Comparison of ENCODE assay signal across 19 mouse cellular contexts in the genomic region with DNA sequence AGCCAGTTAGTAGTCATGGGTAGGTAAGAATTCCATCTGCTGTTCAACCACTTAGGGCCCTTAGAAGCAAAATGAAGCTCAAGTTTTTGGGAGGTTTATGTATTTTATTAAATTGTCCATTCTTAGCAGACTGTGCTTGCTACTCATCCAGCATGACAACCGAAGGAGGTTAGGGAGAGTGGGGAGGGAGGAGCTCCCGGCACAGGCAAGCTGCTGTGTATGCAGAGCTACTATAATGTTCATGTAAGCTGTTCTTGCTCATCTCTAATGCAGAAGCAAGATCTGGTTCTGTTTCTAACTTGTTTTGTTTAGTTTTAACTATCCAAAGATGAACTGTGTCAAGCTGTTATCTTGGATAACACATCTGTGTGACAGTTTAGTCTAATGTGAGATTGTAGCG.
"Had no signal": no experiment of that assay in that cellular context is flagged by ENCODE, and none has a peak within 500 bp of the region (broad histone marks: within the 10 kb centered on the region; RNA-seq: fewer than 3 reads in every experiment).

No protein-coding gene starts in this region.

- H3K4me2 ChIP-seq: liver, embryonic 13.5 days; midbrain, embryonic 11.5 days; neural tube, embryonic 12.5 days; neural tube, embryonic 15.5 days had no signal

- H3K4me3 ChIP-seq: left cerebral cortex, adult 2 months; liver, embryonic 13.5 days; megakaryocyte, embryonic 14.5 days; neural tube, embryonic 12.5 days; neural tube, embryonic 15.5 days had no signal

- ATAC-seq: intestine, embryonic 16.5 days had no signal

- H3K27ac ChIP-seq: left cerebral cortex, adult 2 months; liver, embryonic 13.5 days; macrophage; neural tube, embryonic 12.5 days; neural tube, embryonic 15.5 days; stomach, postnatal 0 days had no signal

- H3K4me1 ChIP-seq: megakaryocyte, embryonic 14.5 days; neural tube, embryonic 12.5 days; neural tube, embryonic 15.5 days had no signal

- DNase-seq: kidney, adult 18-20 months; kidney, adult 9 months; kidney, postnatal 4 days; layer of hippocampus, postnatal 36 days; liver, embryonic 13.5 days; lung, adult 18-20 months; lung, postnatal 14 days; midbrain, embryonic 14.5 days; retina, postnatal 1 day; right cerebral cortex, postnatal 4 days; thymus, postnatal 25 days had no signal

- H3K9ac ChIP-seq: liver, embryonic 13.5 days; neural tube, embryonic 12.5 days; neural tube, embryonic 15.5 days had no signal

- H3K9me3 ChIP-seq: liver, embryonic 13.5 days; megakaryocyte, embryonic 14.5 days; neural tube, embryonic 12.5 days; neural tube, embryonic 15.5 days had no signal

- H3K27me3 ChIP-seq: liver, embryonic 13.5 days; megakaryocyte, embryonic 14.5 days; neural tube, embryonic 12.5 days; neural tube, embryonic 15.5 days had no signal

- H3K36me3 ChIP-seq: liver, embryonic 13.5 days; neural tube, embryonic 12.5 days; neural tube, embryonic 15.5 days had no signal
